Mouse (Mus musculus) kidney, postnatal 0 days (tissue): ENCODE results near the gene Wnt3a. TPM values are rescaled to one million over a fixed set of nuclear protein-coding genes. Genes with fewer than 3 reads are reported as not detected.
A peak's percentile ranks its signal among the peaks of the same experiment; 100 is the strongest.

Source experiments
- ATAC-seq: fragments of 200-750 bp; cut with Nextera tagmentation; replicated peaks from 2 replicates; pipeline ENCODE4 v1.8.0; 2017; ENCODE audit warnings: low read depth, moderate number of reproducible peaks, moderate TSS enrichment, moderate library complexity; ENCODE audit not compliant: low FRiP score
- DNase-seq: peaks from one replicate; pipeline ENCODE4 v3.0.0-alpha.2; 2016; ENCODE audit warnings: low spot score
- H3K27ac ChIP-seq: fragments of 300-500 bp; sonication (generic); 2 replicates; pipeline ENCODE4 v1.5.1; 2014; ENCODE audit warnings: mild to moderate bottlenecking
- H3K27me3 ChIP-seq: fragments of 300-500 bp; sonication (generic); 2 replicates; pipeline ENCODE4 v1.6.1; 2014; ENCODE audit warnings: low read length, mixed read lengths; ENCODE audit not compliant: insufficient read depth
- H3K36me3 ChIP-seq: fragments of 300-500 bp; sonication (generic); 2 replicates; pipeline ENCODE4 v1.6.1; 2014; ENCODE audit warnings: low read length, mixed read lengths; ENCODE audit not compliant: insufficient read depth
- H3K4me1 ChIP-seq: fragments of 300-500 bp; sonication (generic); replicated peaks from 2 replicates; pipeline ENCODE4 v1.6.1; 2014; ENCODE audit warnings: antibody characterized with exemption, low read length, mixed read lengths; ENCODE audit not compliant: insufficient read depth
- H3K4me2 ChIP-seq: fragments of 300-500 bp; sonication (generic); 2 replicates; pipeline ENCODE4 v1.6.1; 2014; ENCODE audit warnings: mild to moderate bottlenecking, low read length, moderate library complexity, mixed read lengths
- H3K4me3 ChIP-seq: fragments of 300-500 bp; sonication (generic); replicated peaks from 2 replicates; pipeline ENCODE4 v1.5.1; 2014; ENCODE audit warnings: low read depth, low read length
- H3K9ac ChIP-seq: fragments of 300-500 bp; sonication (generic); 2 replicates; pipeline ENCODE4 v1.6.1; 2014; ENCODE audit warnings: low read depth, low read length
- H3K9me3 ChIP-seq: fragments of 300-500 bp; sonication (generic); replicated peaks from 2 replicates; pipeline ENCODE4 v1.6.1; 2016; ENCODE audit warnings: low read length, inconsistent platforms, mixed read lengths
- CTCF ChIP-seq: IDR thresholded peaks from 2 replicates; pipeline ENCODE4 v1.5.1; 2016; ENCODE audit warnings: antibody characterized with exemption, low read depth, mild to moderate bottlenecking, moderate library complexity
- WGBS: fragments of 180-500 bp; shearing (Covaris S2); extraction: QIAGEN DNeasy Blood & Tissue Kit; methylation state at CpG from one replicate; pipeline ENCODE4 v1.1.7; 2014; 5-methylcytosine and 5-hydroxymethylcytosine counted together
- microRNA-seq: library from miRNA; unstranded; fragments of <30 nt; microRNA quantifications from one replicate; pipeline ENCODE4, GENCODE M21; 2016
- polyA plus RNA-seq: library from polyadenylated mRNA; unstranded; fragments of >200 nt; fragmentation: Nextera tagmentation; extraction: Ambion mirVana; gene quantifications from 2 replicates; pipeline ENCODE4 v1.2.1, GENCODE M21; 2015

The Wnt3a gene
- polyA plus RNA-seq, 1 experiment from 2014 or later: not detected

GRCm38 (mm10) chr11:59201216-59202002 lies 89.1 kb downstream of the Wnt3a start:
- Histone ChIP-seq H3K4me1 (no peaks in the 10 kb centered on the region; the same call in 1 of the 2 replicates), H3K9ac (peak overlapping the region; percentile 70), H3K9me3 (no peaks in the 10 kb centered on the region), H3K36me3 (peaks cover 6% of the 10 kb centered on the region), H3K4me3 (peak overlapping the region; percentile 71), H3K27ac (peak overlapping the region; percentile 78), H3K27me3 (no peaks in the 10 kb centered on the region), H3K4me2 (peak overlapping the region; percentile 76)
- no peak for TF ChIP-seq CTCF
- 30% methylated on average over 16 of the region's 16 CpGs for WGBS
- DNase-seq (peak; percentile 35), ATAC-seq (no peak)

Small RNAs within 50 kb of the gene (microRNA-seq; reads per million reads assigned to microRNA genes)
- not detected for gene Gm24756

Other genes starting within 250 kb of the Wnt3a start
- gene Obscn, start 154.3 kb downstream of the Wnt3a start, polyA plus RNA-seq: 0.20 and 0.26 TPM in 2 replicates
- 6.5 and 6.9 TPM in 2 replicates for gene Iba57, start 127.0 kb downstream of the Wnt3a start, polyA plus RNA-seq
- 1.2 TPM in 2 replicates for gene Gjc2, start 107.5 kb downstream of the Wnt3a start, polyA plus RNA-seq
- gene Guk1, start 98.5 kb downstream of the Wnt3a start, polyA plus RNA-seq: 127 and 135 TPM in 2 replicates
- gene Mrpl55, start 88.3 kb downstream of the Wnt3a start, polyA plus RNA-seq: 112 and 121 TPM in 2 replicates
- gene 2310033P09Rik, start 82.4 kb downstream of the Wnt3a start, polyA plus RNA-seq: 33.9 and 35.0 TPM in 2 replicates
- 670 and 713 TPM in 2 replicates for gene Arf1, start 62.5 kb downstream of the Wnt3a start, polyA plus RNA-seq
- gene Wnt9a, start 16.2 kb upstream of the Wnt3a start, polyA plus RNA-seq: 1.0 and 1.1 TPM in 2 replicates
- gene Prss38, start 84.9 kb upstream of the Wnt3a start, polyA plus RNA-seq: not detected in 2 replicates
- 9.2 and 9.4 TPM in 2 replicates for gene Jmjd4, start 159.3 kb upstream of the Wnt3a start, polyA plus RNA-seq
- 90.6 and 98.3 TPM in 2 replicates for gene Snap47, start 160.4 kb upstream of the Wnt3a start, polyA plus RNA-seq
- 7.5 and 7.6 TPM in 2 replicates for gene Zfp867, start 181.7 kb upstream of the Wnt3a start, polyA plus RNA-seq
- 19.9 and 20.1 TPM in 2 replicates for gene Zkscan17, start 236.0 kb upstream of the Wnt3a start, polyA plus RNA-seq